Mouse (Mus musculus): Measurements from ENCODE around the gene Ccin. TPM values are rescaled to one million over a fixed set of nuclear protein-coding genes. Genes with fewer than 3 reads are reported as not detected.

Ccin gene
- polyA plus RNA-seq, 1 experiment from 2014 or later = not detected

- no peak for ATAC-seq (ENCODE audit: insufficient read depth, low FRiP score)
- Histone ChIP-seq H3K4me2 (ENCODE audit: low read depth, low read length) (peak overlapping the region; percentile 89), H3K4me3 (replicated peaks; ENCODE audit: low read length) (peak overlapping the region; percentile 71; the same call in 1 of the 2 replicates), H3K27ac (ENCODE audit: low read length) (peak overlapping the region; percentile 34), H3K36me3 (ENCODE audit: control insufficient read depth, insufficient read depth, low read length) (no peaks in the 10 kb centered on the region), H3K9ac (ENCODE audit: low read length) (peak overlapping the region; percentile 61), H3K9me3 (replicated peaks; ENCODE audit: control insufficient read depth, low read length) (no peaks in the 10 kb centered on the region), H3K4me1 (ENCODE audit: control insufficient read depth, insufficient read depth, low read length) (peaks cover 38% of the 10 kb centered on the region), H3K27me3 (ENCODE audit: control insufficient read depth, insufficient read depth, low read length) (no peaks in the 10 kb centered on the region)
- WGBS = 45% methylated on average over 9 of the region's 9 CpGs
Observed at GRCm38 (mm10) chr4:43959523-43960179, 23.6 kb upstream of the Ccin start.

- H3K4me2 ChIP-seq (ENCODE audit: low read depth, low read length) = peak overlapping the region; percentile 89
- peak overlapping the region; percentile 61; the same call in 1 of the 2 replicates for H3K9ac ChIP-seq (ENCODE audit: low read length)
- peak overlapping the region; percentile 34; the same call in 1 of the 2 replicates for H3K27ac ChIP-seq (ENCODE audit: low read length)
Observed at GRCm38 (mm10) chr4:43960207-43960606, 23.1 kb upstream of the Ccin start.

GRCm38 (mm10) chr4:43964326-43964833 is 18.9 kb upstream of the Ccin start:
- no peaks in the 10 kb centered on the region for H3K36me3 ChIP-seq (ENCODE audit: control insufficient read depth, insufficient read depth, low read length)
- no peaks in the 10 kb centered on the region for H3K27me3 ChIP-seq (ENCODE audit: control insufficient read depth, insufficient read depth, low read length)
- H3K27ac ChIP-seq (ENCODE audit: low read length) = peak overlapping the region; percentile 88
- H3K9me3 ChIP-seq (replicated peaks; ENCODE audit: control insufficient read depth, low read length) = no peaks in the 10 kb centered on the region
- peak overlapping the region; percentile 36 for H3K4me2 ChIP-seq (ENCODE audit: low read depth, low read length)
- 0 out of 2 replicates have a peak overlapping the region, but pooled peaks have one; percentile 5 for H3K4me3 ChIP-seq (replicated peaks; ENCODE audit: low read length)
- peak; percentile 48; the same call in 1 of the 2 replicates for ATAC-seq (ENCODE audit: insufficient read depth, low FRiP score)
- H3K4me1 ChIP-seq (ENCODE audit: control insufficient read depth, insufficient read depth, low read length) = peaks cover 51% of the 10 kb centered on the region
- peak overlapping the region; percentile 56 for H3K9ac ChIP-seq (ENCODE audit: low read length)
- 37% methylated on average over 2 of the region's 2 CpGs for WGBS

More at GRCm38 (mm10) chr4:43960207-43960606, 23.1 kb upstream of the Ccin start:
- ATAC-seq (ENCODE audit: insufficient read depth, low FRiP score) = no peak
- Histone ChIP-seq H3K4me1 (ENCODE audit: control insufficient read depth, insufficient read depth, low read length) (peaks cover 43% of the 10 kb centered on the region), H3K36me3 (ENCODE audit: control insufficient read depth, insufficient read depth, low read length) (no peaks in the 10 kb centered on the region), H3K4me3 (replicated peaks; ENCODE audit: low read length) (0 out of 2 replicates have a peak overlapping the region, but pooled peaks have one; percentile 71), H3K9me3 (replicated peaks; ENCODE audit: control insufficient read depth, low read length) (no peaks in the 10 kb centered on the region), H3K27me3 (ENCODE audit: control insufficient read depth, insufficient read depth, low read length) (no peaks in the 10 kb centered on the region)
- WGBS = 58% methylated on average over 6 of the region's 6 CpGs

GRCm38 (mm10) chr4:43964951-43965684 is 18.2 kb upstream of the Ccin start:
- peak; percentile 59; the same call in 1 of the 2 replicates for ATAC-seq (ENCODE audit: insufficient read depth, low FRiP score)
- Histone ChIP-seq H3K36me3 (ENCODE audit: control insufficient read depth, insufficient read depth, low read length) (no peaks in the 10 kb centered on the region), H3K9ac (ENCODE audit: low read length) (peak overlapping the region; percentile 56; the same call in 1 of the 2 replicates), H3K27ac (ENCODE audit: low read length) (peak overlapping the region; percentile 88), H3K4me2 (ENCODE audit: low read depth, low read length) (0 out of 2 replicates have a peak overlapping the region, but pooled peaks have one; percentile 36), H3K4me1 (ENCODE audit: control insufficient read depth, insufficient read depth, low read length) (peaks cover 49% of the 10 kb centered on the region), H3K9me3 (replicated peaks; ENCODE audit: control insufficient read depth, low read length) (no peaks in the 10 kb centered on the region), H3K27me3 (ENCODE audit: control insufficient read depth, insufficient read depth, low read length) (no peaks in the 10 kb centered on the region), H3K4me3 (replicated peaks; ENCODE audit: low read length) (no peak overlapping the region)
- 45% methylated on average over 4 of the region's 4 CpGs for WGBS

DNA sequence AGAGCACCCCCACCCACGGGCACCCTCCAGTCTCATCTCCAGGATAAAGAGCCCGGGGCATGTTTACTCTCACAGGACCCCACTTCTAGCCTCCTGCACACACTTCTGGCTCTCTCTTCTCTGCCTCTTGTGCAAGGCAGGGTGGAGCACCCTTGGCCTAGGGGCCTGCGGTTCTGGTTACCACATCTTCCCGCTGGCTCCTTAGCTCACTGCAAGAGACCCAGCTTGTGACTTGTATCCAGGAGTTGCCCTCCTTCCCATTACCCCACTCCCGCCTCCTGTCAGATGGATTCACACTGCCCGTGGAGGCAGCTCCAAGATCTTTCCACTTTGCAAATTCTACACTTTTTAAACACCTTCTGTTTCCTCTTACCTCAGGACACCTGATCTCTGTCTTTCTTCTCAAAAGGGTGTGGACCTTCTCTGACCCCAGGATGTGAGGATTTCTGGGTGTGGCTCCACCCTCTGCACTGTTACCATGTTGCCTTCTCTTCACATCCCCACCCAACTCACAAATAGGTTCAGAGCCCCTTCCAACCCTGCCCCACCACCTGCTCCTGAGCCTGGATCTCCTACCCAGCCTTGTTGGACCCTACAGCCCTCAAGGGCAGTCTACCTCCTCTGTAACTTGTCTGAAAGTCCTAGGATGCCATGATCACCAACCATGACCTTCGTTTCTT is 17.3 kb upstream of the Ccin start:
- Histone ChIP-seq H3K4me2 (ENCODE audit: low read depth, low read length) (no peak overlapping the region), H3K4me1 (ENCODE audit: control insufficient read depth, insufficient read depth, low read length) (peaks cover 49% of the 10 kb centered on the region), H3K27me3 (ENCODE audit: control insufficient read depth, insufficient read depth, low read length) (no peaks in the 10 kb centered on the region), H3K9ac (ENCODE audit: low read length) (peak overlapping the region; percentile 43; the same call in 1 of the 2 replicates), H3K27ac (ENCODE audit: low read length) (peak overlapping the region; percentile 88), H3K9me3 (replicated peaks; ENCODE audit: control insufficient read depth, low read length) (no peaks in the 10 kb centered on the region), H3K36me3 (ENCODE audit: control insufficient read depth, insufficient read depth, low read length) (no peaks in the 10 kb centered on the region), H3K4me3 (replicated peaks; ENCODE audit: low read length) (no peak overlapping the region)
- no peak for ATAC-seq (ENCODE audit: insufficient read depth, low FRiP score)
- WGBS = 75% methylated on average over 7 of the region's 7 CpGs

DNA sequence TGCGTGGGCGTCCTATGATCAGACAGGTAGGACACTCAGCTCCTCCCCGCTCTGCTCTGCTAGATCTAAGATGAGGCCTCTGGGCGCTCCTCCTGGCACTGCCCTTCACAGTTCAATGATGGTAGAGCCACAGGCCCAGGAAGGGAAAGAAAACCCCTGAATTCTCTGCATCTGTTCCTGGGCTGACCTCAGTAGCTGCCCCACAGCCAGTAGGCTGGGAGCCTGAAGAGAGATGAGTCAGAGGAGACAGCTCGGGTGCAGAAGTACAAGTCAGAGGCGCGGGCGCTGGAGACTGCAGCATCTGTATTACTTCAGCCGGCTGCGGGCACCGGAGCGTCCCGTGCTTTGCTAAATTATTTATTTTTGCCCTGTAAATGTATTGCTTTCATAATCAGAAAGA is 14.6 kb upstream of the Ccin start:
- H3K4me1 ChIP-seq (ENCODE audit: control insufficient read depth, insufficient read depth, low read length) = peaks cover 59% of the 10 kb centered on the region
- no peak for ATAC-seq (ENCODE audit: insufficient read depth, low FRiP score)
- no peaks in the 10 kb centered on the region for H3K36me3 ChIP-seq (ENCODE audit: control insufficient read depth, insufficient read depth, low read length)
- H3K9me3 ChIP-seq (replicated peaks; ENCODE audit: control insufficient read depth, low read length) = no peaks in the 10 kb centered on the region
- no peaks in the 10 kb centered on the region for H3K27me3 ChIP-seq (ENCODE audit: control insufficient read depth, insufficient read depth, low read length)
- no peak overlapping the region for H3K4me3 ChIP-seq (replicated peaks; ENCODE audit: low read length)
- WGBS = 50% methylated on average over 13 of the region's 13 CpGs
- H3K4me2 ChIP-seq (ENCODE audit: low read depth, low read length) = no peak overlapping the region; the same call in 1 of the 2 replicates
- H3K9ac ChIP-seq (ENCODE audit: low read length) = 0 out of 2 replicates have a peak overlapping the region, but pooled peaks have one; percentile 26
- peak overlapping the region; percentile 81 for H3K27ac ChIP-seq (ENCODE audit: low read length)

GRCm38 (mm10) chr4:43969373-43969772 is 13.9 kb upstream of the Ccin start:
- Histone ChIP-seq H3K9ac (ENCODE audit: low read length) (0 out of 2 replicates have a peak overlapping the region, but pooled peaks have one; percentile 39), H3K4me2 (ENCODE audit: low read depth, low read length) (no peak overlapping the region), H3K27me3 (ENCODE audit: control insufficient read depth, insufficient read depth, low read length) (no peaks in the 10 kb centered on the region), H3K9me3 (replicated peaks; ENCODE audit: control insufficient read depth, low read length) (no peaks in the 10 kb centered on the region), H3K4me3 (replicated peaks; ENCODE audit: low read length) (no peak overlapping the region), H3K36me3 (ENCODE audit: control insufficient read depth, insufficient read depth, low read length) (no peaks in the 10 kb centered on the region), H3K27ac (ENCODE audit: low read length) (peak overlapping the region; percentile 60; the same call in 1 of the 2 replicates), H3K4me1 (ENCODE audit: control insufficient read depth, insufficient read depth, low read length) (peaks cover 57% of the 10 kb centered on the region)
- no peak for ATAC-seq (ENCODE audit: insufficient read depth, low FRiP score)
- WGBS = 27% methylated on average over 4 of the region's 4 CpGs

GRCm38 (mm10) chr4:43970393-43971330 is 12.6 kb upstream of the Ccin start:
- Histone ChIP-seq H3K9ac (ENCODE audit: low read length) (no peak overlapping the region), H3K9me3 (replicated peaks; ENCODE audit: control insufficient read depth, low read length) (no peaks in the 10 kb centered on the region), H3K4me2 (ENCODE audit: low read depth, low read length) (no peak overlapping the region), H3K4me1 (ENCODE audit: control insufficient read depth, insufficient read depth, low read length) (peaks cover 52% of the 10 kb centered on the region), H3K27ac (ENCODE audit: low read length) (no peak overlapping the region), H3K4me3 (replicated peaks; ENCODE audit: low read length) (no peak overlapping the region), H3K36me3 (ENCODE audit: control insufficient read depth, insufficient read depth, low read length) (no peaks in the 10 kb centered on the region), H3K27me3 (ENCODE audit: control insufficient read depth, insufficient read depth, low read length) (no peaks in the 10 kb centered on the region)
- WGBS = 90% methylated on average over 20 of the region's 20 CpGs
- ATAC-seq (ENCODE audit: insufficient read depth, low FRiP score) = no peak
